Mouse (Mus musculus) erythroblast, embryonic 14.5 days (primary cell): Measurements from ENCODE around the gene Clec16a. TPM values are rescaled to one million over a fixed set of nuclear protein-coding genes. Genes with fewer than 3 reads are reported as not detected.

ENCODE experiments used
- H3K27me3 ChIP-seq: 2 replicates; pipeline ENCODE4 v1.6.1; 2012; ENCODE audit warnings: inconsistent platforms; ENCODE audit not compliant: control insufficient read depth
- H3K36me3 ChIP-seq: 2 replicates; pipeline ENCODE4 v1.6.1; 2012; ENCODE audit warnings: mild to moderate bottlenecking, inconsistent platforms; ENCODE audit not compliant: control insufficient read depth
- H3K4me1 ChIP-seq: 2 replicates; pipeline ENCODE4 v1.6.1; 2012; ENCODE audit warnings: inconsistent platforms; ENCODE audit not compliant: control insufficient read depth
- H3K4me3 ChIP-seq: replicated peaks from 2 replicates; pipeline ENCODE3; 2012; ENCODE audit warnings: moderate library complexity, mild to moderate bottlenecking, inconsistent platforms
- H3K9me3 ChIP-seq: 2 replicates; pipeline ENCODE4 v1.6.1; 2012; ENCODE audit warnings: low read length, inconsistent platforms, mixed read lengths; ENCODE audit not compliant: control insufficient read depth
- GATA1 ChIP-seq: IDR thresholded peaks from 2 replicates; pipeline ENCODE4 v1.6.1; 2012; ENCODE audit warnings: low read length, inconsistent platforms, mixed read lengths
- TAL1 ChIP-seq: IDR thresholded peaks from 3 replicates; pipeline ENCODE4 v1.6.1; 2012; ENCODE audit warnings: low read length, inconsistent platforms, mixed read lengths
- polyA plus RNA-seq: library from polyadenylated mRNA; stranded (reverse); fragments of >175 nt; gene quantifications from 2 replicates; pipeline ENCODE4 v1.2.3, GENCODE M21; 2012

Clec16a gene
- polyA plus RNA-seq, 1 experiment: 0.99 TPM

DNA sequence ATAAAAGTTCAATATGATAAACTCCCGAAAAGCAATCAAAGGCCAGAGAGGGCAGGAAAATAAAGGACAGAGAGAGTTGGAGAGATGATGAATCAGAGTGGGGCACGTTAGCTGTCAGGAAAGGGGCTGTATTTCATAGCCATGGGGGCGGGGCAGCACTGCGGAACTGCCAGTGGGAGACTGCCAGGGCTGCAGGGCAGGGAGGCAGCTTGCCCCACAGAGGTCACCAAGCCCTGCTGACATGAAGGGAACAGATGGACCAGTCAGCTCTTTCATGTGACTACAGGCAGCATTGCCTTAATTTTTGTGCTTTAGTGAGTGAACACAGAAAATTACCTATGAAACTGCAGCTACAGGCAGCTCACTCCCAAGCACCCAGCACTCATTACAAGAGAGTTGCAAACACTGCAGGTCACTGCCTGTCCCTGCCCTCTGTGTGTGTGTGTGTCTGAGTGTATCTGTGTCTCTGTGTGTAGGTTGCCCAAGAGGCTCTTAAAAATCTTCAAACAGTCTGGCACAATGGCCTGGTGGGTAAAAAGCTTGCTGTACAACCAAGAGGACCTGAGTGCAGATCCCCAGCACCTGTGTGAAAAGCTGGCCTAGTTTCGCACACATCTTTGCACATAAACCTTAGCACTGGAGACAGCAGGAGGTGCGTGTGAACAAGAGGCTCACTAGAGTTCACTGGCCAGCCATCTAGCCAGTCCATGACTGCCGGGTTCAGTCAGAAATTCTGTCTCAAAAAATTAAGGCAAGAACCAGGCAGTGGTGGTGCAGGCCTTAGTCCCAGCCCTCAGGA, 168.5 kb downstream of the Clec16a start:
- H3K4me3 ChIP-seq: no peak overlapping the region
- H3K9me3 ChIP-seq: no peaks in the 10 kb centered on the region
- H3K36me3 ChIP-seq: no peaks in the 10 kb centered on the region; the same call in 1 of the 2 replicates
- no peaks in the 10 kb centered on the region for H3K27me3 ChIP-seq
- TF ChIP-seq GATA1: no peak
- no peak for TF ChIP-seq TAL1
- no peaks in the 10 kb centered on the region for H3K4me1 ChIP-seq

DNA sequence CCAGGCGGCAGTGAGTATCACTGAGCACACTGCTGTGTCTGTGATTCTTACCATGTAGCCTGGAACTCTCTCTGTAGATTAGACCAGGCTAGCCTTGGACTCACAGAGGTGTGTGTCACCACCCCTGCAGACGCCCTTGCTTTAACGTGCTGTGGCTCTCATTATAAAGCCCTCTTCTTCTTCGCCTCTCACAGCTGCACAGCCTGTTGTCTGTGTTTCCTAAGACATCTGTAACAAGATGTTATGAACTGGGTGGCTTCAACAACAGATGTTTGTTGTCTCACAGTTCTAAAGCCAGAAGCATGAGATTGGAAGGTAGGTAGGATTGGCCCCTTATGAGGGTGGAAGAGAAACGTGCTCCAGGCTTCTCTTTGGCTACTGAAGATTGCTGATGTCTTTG, 170.1 kb downstream of the Clec16a start:
- Histone ChIP-seq H3K36me3 (no peaks in the 10 kb centered on the region; the same call in 1 of the 2 replicates), H3K4me1 (no peaks in the 10 kb centered on the region)

DNA sequence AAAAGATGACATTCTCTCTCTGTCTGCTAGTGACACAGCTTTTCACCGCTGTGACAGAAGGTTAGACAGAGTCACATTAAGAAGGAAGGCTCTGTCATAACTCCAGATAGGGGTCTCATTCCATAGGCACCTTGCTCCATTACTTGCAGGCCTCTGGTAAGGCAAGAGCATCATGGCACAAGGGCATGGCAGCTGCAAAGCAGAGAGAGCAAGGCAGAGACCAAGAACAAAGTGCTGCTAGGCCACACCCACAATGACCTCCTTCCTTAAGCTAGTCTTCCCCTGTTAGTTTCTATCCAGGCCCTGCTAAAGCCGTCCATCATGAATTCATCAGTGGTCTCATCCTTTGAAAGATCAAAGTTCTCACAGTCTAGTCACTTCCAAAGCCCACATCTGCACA, 170.5 kb downstream of the Clec16a start:
- Histone ChIP-seq H3K9me3 (no peaks in the 10 kb centered on the region), H3K4me1 (no peaks in the 10 kb centered on the region), H3K27me3 (no peaks in the 10 kb centered on the region), H3K36me3 (no peaks in the 10 kb centered on the region; the same call in 1 of the 2 replicates), H3K4me3 (no peak overlapping the region)
- TF ChIP-seq GATA1: no peak

More for the DNA sequence above, 170.1 kb downstream of the Clec16a start:
- Histone ChIP-seq H3K4me3 (no peak overlapping the region), H3K9me3 (no peaks in the 10 kb centered on the region), H3K27me3 (no peaks in the 10 kb centered on the region)
- TF ChIP-seq GATA1 (no peak), TAL1 (no peak)

DNA sequence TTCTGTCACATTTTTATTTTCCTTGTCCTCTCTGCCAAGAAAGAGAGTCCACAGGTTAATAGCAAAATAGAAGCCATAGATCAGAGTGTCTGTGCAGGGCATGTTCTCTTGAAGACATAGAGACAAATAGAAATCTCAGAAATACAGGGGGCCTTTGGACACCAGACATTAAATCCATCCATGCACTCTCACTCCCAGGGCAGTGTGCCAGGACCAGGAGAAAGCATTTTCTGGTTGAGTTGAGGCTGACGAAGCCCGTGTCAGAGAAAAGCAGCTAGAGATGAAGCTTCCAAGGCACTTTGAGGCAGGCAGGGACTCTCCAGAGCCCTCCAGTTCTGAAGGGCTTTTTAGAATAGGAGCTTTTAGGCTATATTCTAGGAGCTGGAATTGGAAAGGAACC, 171.6 kb downstream of the Clec16a start:
- H3K4me1 ChIP-seq: no peaks in the 10 kb centered on the region
- no peaks in the 10 kb centered on the region for H3K27me3 ChIP-seq
- H3K9me3 ChIP-seq: no peaks in the 10 kb centered on the region
- no peak for TF ChIP-seq TAL1
- no peak for TF ChIP-seq GATA1
- no peaks in the 10 kb centered on the region; the same call in 1 of the 2 replicates for H3K36me3 ChIP-seq
- no peak overlapping the region for H3K4me3 ChIP-seq

DNA sequence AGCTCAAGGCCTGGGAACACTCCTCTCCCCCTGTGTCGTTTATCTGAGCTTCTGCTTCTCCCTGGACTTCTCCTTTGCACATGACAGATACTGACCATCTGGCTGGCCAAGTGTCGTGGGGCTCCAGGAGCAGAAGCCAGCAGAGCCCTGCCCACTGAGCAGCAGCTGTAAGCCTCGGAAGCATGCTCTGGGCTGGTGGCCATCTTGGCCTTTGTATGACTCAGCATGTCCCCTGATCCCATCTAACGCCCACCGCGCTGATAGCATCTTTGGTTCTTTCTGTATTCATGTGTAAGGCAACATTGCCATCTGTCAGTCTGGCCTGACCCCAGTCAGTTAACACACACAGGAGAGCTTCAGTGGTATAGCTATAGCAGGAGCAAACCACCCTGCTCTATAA, 174.8 kb downstream of the Clec16a start:
- Histone ChIP-seq H3K27me3 (no peaks in the 10 kb centered on the region), H3K4me1 (no peaks in the 10 kb centered on the region; the same call in 1 of the 2 replicates), H3K9me3 (no peaks in the 10 kb centered on the region), H3K36me3 (no peaks in the 10 kb centered on the region), H3K4me3 (no peak overlapping the region)
- TF ChIP-seq TAL1: no peak
- no peak for TF ChIP-seq GATA1

DNA sequence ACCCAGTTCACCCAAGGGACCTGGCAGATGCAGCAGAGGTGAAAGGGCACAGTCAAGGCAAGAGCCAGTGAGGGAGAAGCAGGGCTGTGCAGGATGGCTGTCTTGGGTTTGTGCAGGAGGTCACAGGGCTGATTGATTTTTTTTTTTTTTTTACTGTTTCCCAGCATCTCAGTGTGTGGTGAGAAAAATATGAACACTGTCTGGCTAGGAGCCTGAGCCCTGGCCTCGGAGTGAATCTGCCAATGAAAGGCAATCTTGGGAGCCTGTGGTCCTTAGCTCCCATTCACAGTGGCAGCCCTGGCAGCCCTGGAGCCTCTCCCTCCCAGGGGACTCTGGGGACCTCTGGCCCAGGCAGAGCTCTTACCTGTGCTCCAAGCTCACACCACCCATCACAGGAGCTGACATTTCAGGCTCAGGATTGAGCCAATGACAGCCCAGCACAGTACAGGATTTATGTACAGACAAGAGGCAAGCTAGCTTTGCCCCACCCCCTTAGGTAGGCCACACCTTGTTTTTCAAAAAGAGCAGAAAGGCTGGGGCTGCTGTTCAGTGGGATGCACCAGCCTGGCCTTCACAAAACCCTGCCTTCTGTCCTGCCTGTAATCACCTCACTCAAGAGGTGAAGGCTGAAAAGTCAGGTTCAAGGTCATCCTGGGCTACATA, 177.9 kb downstream of the Clec16a start:
- no peaks in the 10 kb centered on the region for H3K36me3 ChIP-seq
- no peaks in the 10 kb centered on the region for H3K9me3 ChIP-seq
- H3K4me1 ChIP-seq: no peaks in the 10 kb centered on the region; the same call in 1 of the 2 replicates
- TF ChIP-seq GATA1 (no peak), TAL1 (no peak)
- no peaks in the 10 kb centered on the region for H3K27me3 ChIP-seq
- no peak overlapping the region for H3K4me3 ChIP-seq

DNA sequence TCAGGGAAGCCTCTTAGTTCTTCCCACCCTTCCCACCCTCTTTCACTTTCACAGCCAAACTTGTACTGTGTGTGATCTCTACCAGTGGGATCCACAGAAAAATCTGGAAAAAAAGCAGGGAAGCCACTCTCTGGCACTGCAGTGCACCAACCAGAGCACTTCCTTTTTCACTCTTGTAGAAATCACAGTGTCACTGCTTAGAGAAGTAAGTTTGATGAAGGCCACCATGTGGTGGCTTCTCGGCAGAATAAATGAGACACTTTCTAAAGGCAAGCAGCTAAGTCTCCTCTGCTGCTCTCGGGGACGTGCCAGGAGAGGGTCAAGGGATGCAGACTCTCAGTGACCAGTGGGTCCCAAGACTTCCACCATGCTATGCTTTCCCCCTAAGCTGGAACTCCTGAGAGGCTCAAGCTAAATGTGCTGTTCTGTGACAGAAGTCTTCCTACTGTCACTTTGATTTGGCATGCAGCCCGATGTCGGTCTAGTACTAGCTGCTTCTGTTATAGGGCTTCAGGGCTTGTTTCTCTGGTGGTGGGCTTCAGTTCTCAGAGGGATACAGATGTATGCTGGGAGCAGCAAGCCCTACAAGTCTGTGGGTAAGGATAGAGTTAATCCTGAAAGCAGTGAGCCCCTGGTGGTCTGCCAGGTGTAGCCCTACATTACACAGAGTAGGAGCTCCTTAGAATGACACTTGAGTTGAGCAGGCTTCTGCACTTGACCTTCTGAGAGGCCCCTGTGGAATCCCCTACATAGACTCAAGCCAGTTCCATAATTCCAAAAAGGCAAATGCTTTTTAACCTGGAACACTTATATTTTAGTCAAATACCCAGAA, 178.9 kb downstream of the Clec16a start:
- no peak for TF ChIP-seq TAL1
- TF ChIP-seq GATA1: no peak

DNA sequence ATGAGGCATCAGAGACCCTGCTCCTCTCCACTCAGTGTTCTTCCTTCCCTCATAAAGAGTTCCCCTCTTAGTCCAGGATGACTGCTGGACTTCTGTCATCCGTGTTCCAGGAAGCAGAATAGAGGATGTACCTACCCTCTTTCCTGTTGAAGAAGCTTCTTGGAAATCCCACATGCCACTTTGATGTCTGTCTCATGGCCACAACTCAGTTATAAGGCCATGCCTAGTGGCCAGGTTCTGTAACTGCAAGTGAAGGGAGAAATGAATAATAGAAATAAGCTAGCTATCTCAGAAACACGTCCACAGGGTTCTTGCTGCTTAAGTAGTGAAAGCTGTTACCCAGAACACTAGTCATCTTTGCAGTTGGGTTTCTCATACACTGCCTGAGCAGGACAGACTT, 180.0 kb downstream of the Clec16a start:
- Histone ChIP-seq H3K4me3 (no peak overlapping the region), H3K27me3 (no peaks in the 10 kb centered on the region), H3K4me1 (peaks cover 2% of the 10 kb centered on the region), H3K9me3 (no peaks in the 10 kb centered on the region), H3K36me3 (no peaks in the 10 kb centered on the region)
- TF ChIP-seq GATA1: no peak

More for the DNA sequence above, 178.9 kb downstream of the Clec16a start:
- no peak overlapping the region for H3K4me3 ChIP-seq
- H3K36me3 ChIP-seq: no peaks in the 10 kb centered on the region
- no peaks in the 10 kb centered on the region for H3K27me3 ChIP-seq
- H3K4me1 ChIP-seq: no peaks in the 10 kb centered on the region; the same call in 1 of the 2 replicates
- H3K9me3 ChIP-seq: no peaks in the 10 kb centered on the region

DNA sequence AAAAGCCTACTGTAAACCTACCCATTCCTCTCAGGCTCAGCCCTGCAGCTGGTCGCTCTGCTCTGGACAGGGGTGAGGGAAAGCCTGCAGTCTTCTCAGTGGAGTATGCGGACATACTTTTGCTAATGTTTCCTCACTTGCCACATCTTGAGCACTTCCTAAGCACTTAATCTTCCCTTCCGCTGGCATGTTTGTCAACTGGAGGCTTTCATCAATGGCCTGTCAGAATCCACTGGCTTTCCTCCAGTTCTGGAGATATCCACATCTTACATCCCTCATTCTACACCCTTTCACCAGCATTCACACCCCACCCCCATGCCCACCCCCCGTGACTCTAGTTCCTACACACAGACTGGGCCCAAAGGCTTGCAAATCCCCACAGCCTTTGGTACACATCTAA, 182.5 kb downstream of the Clec16a start:
- no peak overlapping the region for H3K4me3 ChIP-seq
- H3K36me3 ChIP-seq: peaks cover 12% of the 10 kb centered on the region
- H3K9me3 ChIP-seq: no peaks in the 10 kb centered on the region
- TF ChIP-seq GATA1 (no peak), TAL1 (no peak)
- H3K4me1 ChIP-seq: peaks cover 23% of the 10 kb centered on the region
- no peaks in the 10 kb centered on the region for H3K27me3 ChIP-seq
